Mouse (Mus musculus): ENCODE results near the gene Fdxr. TPM values are rescaled to one million over a fixed set of nuclear protein-coding genes. Genes with fewer than 3 reads are reported as not detected.

Gene Fdxr
- polyA plus RNA-seq, 1 experiment from 2014 or later: 16.3 TPM

GRCm38 (mm10) chr11:115298160-115298559, 21.3 kb upstream of the Fdxr start:
- H3K4me1 ChIP-seq: peaks cover 19% of the 10 kb centered on the region
- H3K27me3 ChIP-seq (ENCODE audit: poor library complexity, severe bottlenecking): peaks cover 43% of the 10 kb centered on the region
- H3K9me3 ChIP-seq: no peaks in the 10 kb centered on the region
- no peaks in the 10 kb centered on the region for H3K36me3 ChIP-seq (replicated peaks)
- DNase-seq (ENCODE audit: extremely low spot score, low spot score): no peak
- peak overlapping the region; percentile 56; the same call in 1 of the 2 replicates for H3K4me3 ChIP-seq
- WGBS: 71% methylated on average over 8 of the region's 8 CpGs
- no peak overlapping the region; the same call in 1 of the 2 replicates for H3K27ac ChIP-seq

GRCm38 (mm10) chr11:115297214-115297826, 20.5 kb upstream of the Fdxr start, which contains the start of gene Fads6:
Gene Fads6, minus strand, starts transcription at chr11:115297663.
- H3K27ac ChIP-seq: peak within 1 kb of the TSS; percentile 80
- H3K27me3 ChIP-seq (ENCODE audit: poor library complexity, severe bottlenecking): peaks cover 43% of the 10 kb centered on the region
- no peaks in the 10 kb centered on the region for H3K36me3 ChIP-seq (replicated peaks)
- H3K4me1 ChIP-seq: peaks cover 19% of the 10 kb centered on the region
- DNase-seq (ENCODE audit: extremely low spot score, low spot score): peak; percentile 61
- under 1% methylated on average over 44 of the region's 44 CpGs for WGBS
- no peaks in the 10 kb centered on the region for H3K9me3 ChIP-seq
- peak within 1 kb of the TSS; percentile 56 for H3K4me3 ChIP-seq

- Histone ChIP-seq H3K4me1 (peaks cover 19% of the 10 kb centered on the region), H3K4me3 (peak overlapping the region; percentile 56), H3K9me3 (no peaks in the 10 kb centered on the region), H3K36me3 (replicated peaks) (no peaks in the 10 kb centered on the region), H3K27me3 (ENCODE audit: poor library complexity, severe bottlenecking) (peaks cover 43% of the 10 kb centered on the region), H3K27ac (peak overlapping the region; percentile 80)
- DNase-seq (ENCODE audit: extremely low spot score, low spot score): no peak
- WGBS: 55% methylated on average over 21 of the region's 21 CpGs
Measured at GRCm38 (mm10) chr11:115296471-115297210, 19.8 kb upstream of the Fdxr start.

GRCm38 (mm10) chr11:115295939-115296338, 19.1 kb upstream of the Fdxr start:
- H3K27me3 ChIP-seq (ENCODE audit: poor library complexity, severe bottlenecking): peaks cover 43% of the 10 kb centered on the region
- WGBS: 93% methylated on average over 11 of the region's 11 CpGs

GRCm38 (mm10) chr11:115292631-115293375, 16.0 kb upstream of the Fdxr start:
- H3K36me3 ChIP-seq (replicated peaks): no peaks in the 10 kb centered on the region
- WGBS: 71% methylated on average over 14 of the region's 14 CpGs
- DNase-seq (ENCODE audit: extremely low spot score, low spot score): no peak
- H3K4me3 ChIP-seq: no peak overlapping the region
- peaks cover 16% of the 10 kb centered on the region for H3K4me1 ChIP-seq
- H3K27ac ChIP-seq: no peak overlapping the region
- H3K27me3 ChIP-seq (ENCODE audit: poor library complexity, severe bottlenecking): peaks cover 23% of the 10 kb centered on the region
- no peaks in the 10 kb centered on the region for H3K9me3 ChIP-seq

More at GRCm38 (mm10) chr11:115295939-115296338, 19.1 kb upstream of the Fdxr start:
- Histone ChIP-seq H3K36me3 (replicated peaks) (no peaks in the 10 kb centered on the region), H3K4me3 (no peak overlapping the region), H3K27ac (no peak overlapping the region), H3K4me1 (peaks cover 19% of the 10 kb centered on the region), H3K9me3 (no peaks in the 10 kb centered on the region)
- DNase-seq (ENCODE audit: extremely low spot score, low spot score): no peak

- WGBS: 81% methylated on average over 10 of the region's 10 CpGs
- H3K9me3 ChIP-seq: no peaks in the 10 kb centered on the region
- no peak overlapping the region for H3K27ac ChIP-seq
- peaks cover 6% of the 10 kb centered on the region for H3K4me1 ChIP-seq
- peaks cover 10% of the 10 kb centered on the region for H3K27me3 ChIP-seq (ENCODE audit: poor library complexity, severe bottlenecking)
- no peak overlapping the region for H3K4me3 ChIP-seq
- no peak for DNase-seq (ENCODE audit: extremely low spot score, low spot score)
- no peaks in the 10 kb centered on the region for H3K36me3 ChIP-seq (replicated peaks)
Measured at GRCm38 (mm10) chr11:115291503-115291902, 14.7 kb upstream of the Fdxr start.

GRCm38 (mm10) chr11:115290919-115291318, 14.1 kb upstream of the Fdxr start:
- no peak for DNase-seq (ENCODE audit: extremely low spot score, low spot score)
- peaks cover 6% of the 10 kb centered on the region for H3K4me1 ChIP-seq
- no peak overlapping the region for H3K27ac ChIP-seq
- no peak overlapping the region for H3K4me3 ChIP-seq
- no peaks in the 10 kb centered on the region for H3K9me3 ChIP-seq
- peaks cover 4% of the 10 kb centered on the region for H3K27me3 ChIP-seq (ENCODE audit: poor library complexity, severe bottlenecking)
- WGBS: 97% methylated on average over 6 of the region's 6 CpGs
- H3K36me3 ChIP-seq (replicated peaks): no peaks in the 10 kb centered on the region

- H3K27ac ChIP-seq: no peak overlapping the region
- DNase-seq (ENCODE audit: extremely low spot score, low spot score): no peak
- WGBS: 86% methylated on average over 1 of the region's 1 CpGs
Measured at GRCm38 (mm10) chr11:115290314-115290713, 13.5 kb upstream of the Fdxr start.

GRCm38 (mm10) chr11:115289885-115290284, 13.0 kb upstream of the Fdxr start:
- no peaks in the 10 kb centered on the region for H3K27me3 ChIP-seq (ENCODE audit: poor library complexity, severe bottlenecking)
- no peaks in the 10 kb centered on the region for H3K9me3 ChIP-seq
- H3K4me3 ChIP-seq: no peak overlapping the region
- no peak for DNase-seq (ENCODE audit: extremely low spot score, low spot score)
- WGBS: 84% methylated on average over 8 of the region's 8 CpGs
- H3K27ac ChIP-seq: no peak overlapping the region
- peaks cover 6% of the 10 kb centered on the region for H3K4me1 ChIP-seq
- H3K36me3 ChIP-seq (replicated peaks): no peaks in the 10 kb centered on the region

More at GRCm38 (mm10) chr11:115290314-115290713, 13.5 kb upstream of the Fdxr start:
- no peaks in the 10 kb centered on the region for H3K27me3 ChIP-seq (ENCODE audit: poor library complexity, severe bottlenecking)
- H3K4me3 ChIP-seq: no peak overlapping the region
- peaks cover 6% of the 10 kb centered on the region for H3K4me1 ChIP-seq
- no peaks in the 10 kb centered on the region for H3K36me3 ChIP-seq (replicated peaks)
- no peaks in the 10 kb centered on the region for H3K9me3 ChIP-seq

- WGBS: 92% methylated on average over 2 of the region's 2 CpGs
- Histone ChIP-seq H3K36me3 (replicated peaks) (no peaks in the 10 kb centered on the region), H3K4me3 (no peak overlapping the region), H3K27ac (no peak overlapping the region), H3K9me3 (no peaks in the 10 kb centered on the region), H3K27me3 (ENCODE audit: poor library complexity, severe bottlenecking) (no peaks in the 10 kb centered on the region), H3K4me1 (peaks cover 5% of the 10 kb centered on the region)
- no peak for DNase-seq (ENCODE audit: extremely low spot score, low spot score)
Measured at GRCm38 (mm10) chr11:115288305-115288704, 11.5 kb upstream of the Fdxr start.

GRCm38 (mm10) chr11:115287386-115287785, 10.5 kb upstream of the Fdxr start:
- WGBS: 89% methylated on average over 5 of the region's 5 CpGs
- DNase-seq (ENCODE audit: extremely low spot score, low spot score): no peak
- Histone ChIP-seq H3K4me3 (no peak overlapping the region), H3K27me3 (ENCODE audit: poor library complexity, severe bottlenecking) (no peaks in the 10 kb centered on the region), H3K4me1 (peaks cover 3% of the 10 kb centered on the region), H3K9me3 (no peaks in the 10 kb centered on the region), H3K27ac (no peak overlapping the region), H3K36me3 (replicated peaks) (no peaks in the 10 kb centered on the region)

GRCm38 (mm10) chr11:115286201-115286993, 9.5 kb upstream of the Fdxr start:
- H3K27me3 ChIP-seq (ENCODE audit: poor library complexity, severe bottlenecking): no peaks in the 10 kb centered on the region
- no peak overlapping the region for H3K4me3 ChIP-seq
- no peaks in the 10 kb centered on the region for H3K9me3 ChIP-seq
- no peak for DNase-seq (ENCODE audit: extremely low spot score, low spot score)
- H3K36me3 ChIP-seq (replicated peaks): no peaks in the 10 kb centered on the region
- peaks cover 3% of the 10 kb centered on the region; the same call in 1 of the 2 replicates for H3K4me1 ChIP-seq
- 83% methylated on average over 19 of the region's 19 CpGs for WGBS
- H3K27ac ChIP-seq: no peak overlapping the region

Measured in forebrain, embryonic 10.5 days (tissue).